Mouse (Mus musculus): ENCODE measurements at regions not wholly inside any gene's neighbourhood (a gene's known extent, or its start where the extent isn't known, plus 50 kb on each side); places are given as distances from the start of the nearest gene placed in this dataset.
"Not testable (repeated sequence)": the region's sequence is repeated elsewhere in the genome, so short reads cannot be mapped to it uniquely, and the experiment has no call there.

DNA sequence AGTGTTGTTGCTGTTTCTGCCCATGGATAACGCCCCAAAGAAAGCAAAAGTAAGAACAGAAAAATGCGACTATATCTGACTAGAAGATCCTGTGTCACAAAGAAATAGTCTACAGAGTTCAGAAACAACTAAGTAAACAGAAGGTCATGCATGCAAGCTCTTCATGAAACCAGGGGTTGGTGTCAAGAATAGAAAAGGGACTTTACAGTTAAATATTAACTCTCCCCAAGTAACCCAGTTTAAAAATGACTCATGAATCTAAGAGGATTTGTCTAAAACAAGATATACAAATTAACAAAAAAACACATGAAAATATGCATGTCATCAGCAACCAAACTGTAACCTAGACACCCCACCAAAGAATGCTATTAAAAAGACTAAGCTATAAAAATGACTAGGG, 381.4 kb upstream of the Ptger4 start:
- no peak for DNase-seq (ENCODE audit: low spot score)

- DNase-seq (ENCODE audit: low spot score) = no peak
These were observed 402.7 kb upstream of the Ptger4 start for GRCm38 (mm10) chr15:5646673-5647072.

- DNase-seq (ENCODE audit: low spot score) = no peak
These were observed 414.8 kb upstream of the Ptger4 start for GRCm38 (mm10) chr15:5658796-5659195.

DNA sequence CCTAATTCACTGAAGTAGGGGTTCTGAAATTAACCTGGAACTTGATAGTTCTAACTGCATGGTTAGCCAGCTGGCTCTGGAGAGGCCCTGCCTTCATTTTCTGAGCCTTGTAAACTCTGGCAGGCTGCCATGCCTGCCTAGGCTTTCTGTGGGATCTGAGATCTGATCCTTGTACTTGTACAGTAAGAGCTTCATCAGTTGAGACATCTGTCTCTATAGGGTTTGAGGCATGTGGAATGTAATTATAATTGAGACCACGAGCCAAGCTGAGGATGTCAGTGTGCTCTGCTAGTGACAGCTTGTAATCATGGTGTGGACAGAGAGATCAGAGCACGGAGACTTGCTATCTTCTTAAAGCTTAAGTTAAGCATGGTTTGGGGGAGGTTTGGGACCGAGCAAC, 416.8 kb upstream of the Ptger4 start:
- no peak for DNase-seq (ENCODE audit: low spot score)

GRCm38 (mm10) chr15:5671781-5672180, 427.8 kb upstream of the Ptger4 start:
- no peak for DNase-seq (ENCODE audit: low spot score)

- no peak for DNase-seq (ENCODE audit: low spot score)
These were observed 432.7 kb upstream of the Ptger4 start for GRCm38 (mm10) chr15:5676704-5677103.

DNA sequence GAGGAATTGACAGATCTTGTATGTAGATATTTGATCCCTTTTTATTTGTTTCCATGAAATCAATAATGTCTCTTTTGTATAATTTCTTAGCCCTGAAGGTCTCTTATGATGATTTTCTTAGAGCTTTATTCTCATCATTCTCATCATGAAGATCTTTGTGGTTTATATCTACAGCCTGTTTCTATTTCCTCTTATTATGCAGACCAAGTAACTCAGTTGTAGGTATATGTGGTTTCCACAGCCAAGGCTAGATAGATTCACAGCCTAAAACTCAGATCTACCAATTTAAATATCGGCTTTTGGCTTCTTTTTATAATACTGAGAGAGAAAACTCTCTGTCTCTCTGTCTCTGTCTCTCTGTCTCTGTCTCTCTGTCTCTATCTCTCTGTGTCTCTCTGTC, 449.8 kb upstream of the Ptger4 start:
- no peak for DNase-seq (ENCODE audit: low spot score)

DNA sequence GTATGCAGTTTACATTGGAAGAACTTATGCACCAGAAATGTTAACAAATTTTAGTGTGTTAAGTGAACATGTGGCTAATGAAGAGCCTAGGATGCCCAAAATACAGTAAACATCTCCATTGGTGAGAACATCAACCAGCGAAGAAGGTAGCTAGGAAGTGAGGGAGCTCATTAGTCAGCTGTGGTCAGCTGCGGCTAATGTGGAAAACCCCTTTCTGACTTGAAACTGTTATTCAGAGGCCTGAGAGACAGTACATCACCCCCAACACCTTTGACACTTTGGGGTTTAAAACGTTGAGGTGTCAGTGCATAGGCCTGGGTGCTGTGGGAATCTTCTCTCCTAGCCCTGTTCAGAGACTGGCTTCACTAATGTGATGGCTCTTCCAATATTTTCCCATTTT, 451.0 kb upstream of the Ptger4 start:
- no peak for DNase-seq (ENCODE audit: low spot score)

DNA sequence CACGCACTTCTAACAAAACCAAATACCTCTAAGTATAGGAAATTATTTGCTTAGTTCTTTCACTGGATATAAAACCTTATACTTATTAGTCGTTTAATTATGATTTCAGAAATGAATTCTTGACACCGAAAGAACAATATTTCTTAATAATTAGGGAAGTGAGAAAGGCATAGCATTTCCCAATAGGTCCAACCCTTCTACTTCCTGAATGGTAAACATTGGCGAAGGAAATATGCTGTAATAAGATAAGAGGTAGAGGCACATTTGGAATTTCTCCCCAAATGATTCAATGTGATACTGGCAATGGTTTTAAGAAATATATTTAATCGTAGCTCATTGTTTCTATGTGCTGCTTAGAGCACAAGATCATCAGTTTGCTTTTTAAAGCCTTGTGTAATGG, 464.5 kb upstream of the Ptger4 start:
- no peak for DNase-seq (ENCODE audit: low spot score)

DNA sequence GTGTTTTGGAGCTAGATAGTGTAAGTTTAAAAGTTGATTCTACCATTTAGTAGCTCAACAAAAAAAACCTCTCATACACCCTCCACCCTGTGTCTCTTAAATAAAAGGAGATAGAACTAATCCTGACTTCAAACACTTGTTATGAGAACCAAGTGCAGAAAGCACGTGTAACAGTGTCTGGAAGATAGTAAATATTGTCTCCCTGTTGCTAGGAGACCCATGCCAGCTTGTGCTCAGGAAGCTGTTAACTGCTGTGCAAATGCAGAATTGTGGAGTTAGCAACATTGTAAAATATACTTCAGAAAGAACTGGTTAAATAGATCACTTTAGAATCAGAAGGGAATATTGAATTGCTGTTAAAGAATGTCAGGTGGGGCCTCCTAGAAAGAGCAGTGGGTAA, 496.7 kb upstream of the Ptger4 start:
- no peak for DNase-seq (ENCODE audit: low spot score)

GRCm38 (mm10) chr15:5743893-5744292, 499.9 kb upstream of the Ptger4 start:
- no peak for DNase-seq (ENCODE audit: low spot score)

- no peak for DNase-seq (ENCODE audit: low spot score)
These were observed 514.7 kb upstream of the Ptger4 start for GRCm38 (mm10) chr15:5758690-5759089.

DNA sequence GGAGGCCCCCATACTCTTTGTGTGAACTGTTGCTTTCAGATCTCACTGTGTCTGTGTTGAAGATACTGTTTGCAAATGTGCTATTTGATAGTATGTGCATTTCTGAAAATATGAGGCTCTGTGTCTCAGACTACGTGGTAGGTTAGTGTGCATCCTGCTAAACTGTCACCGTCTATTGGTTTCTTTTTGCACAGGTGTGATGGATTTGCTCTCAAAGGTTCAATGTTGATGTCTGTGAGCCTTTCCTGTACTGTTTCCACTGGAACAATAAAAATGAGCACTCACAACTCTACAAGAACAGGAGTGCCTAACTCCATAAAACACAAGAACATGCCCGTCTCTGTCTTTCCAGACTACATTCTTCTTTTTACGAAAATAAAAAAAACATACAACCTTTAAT, 518.2 kb upstream of the Ptger4 start:
- no peak for DNase-seq (ENCODE audit: low spot score)

- DNase-seq (ENCODE audit: low spot score) = no peak
These were observed 522.5 kb upstream of the Dab2 start for GRCm38 (mm10) chr15:5777074-5777473.

GRCm38 (mm10) chr15:5799917-5800316, 499.7 kb upstream of the Dab2 start:
- DNase-seq (ENCODE audit: low spot score) = no peak

- DNase-seq (ENCODE audit: low spot score) = no peak
These were observed 488.3 kb upstream of the Dab2 start for GRCm38 (mm10) chr15:5811154-5811732.

DNA sequence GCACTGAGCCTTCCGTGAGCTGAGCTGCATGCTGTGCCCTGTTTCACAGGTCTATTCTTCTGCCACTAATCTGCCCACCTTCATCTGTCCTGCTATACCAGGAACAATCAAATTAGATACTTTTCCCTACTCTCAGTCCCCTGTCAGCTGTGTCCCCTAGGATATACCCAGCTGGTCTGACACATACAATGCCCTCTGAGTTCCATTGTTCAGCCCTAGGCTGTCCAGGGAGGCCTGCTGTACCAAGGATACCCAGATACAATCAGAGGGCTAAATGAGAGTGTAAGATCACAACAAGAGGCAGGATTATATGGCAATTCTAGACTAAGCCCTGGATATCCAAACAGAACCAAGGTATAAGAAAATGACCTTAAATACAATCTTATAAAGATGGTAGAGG, 487.6 kb upstream of the Dab2 start:
- DNase-seq (ENCODE audit: low spot score) = no peak

DNA sequence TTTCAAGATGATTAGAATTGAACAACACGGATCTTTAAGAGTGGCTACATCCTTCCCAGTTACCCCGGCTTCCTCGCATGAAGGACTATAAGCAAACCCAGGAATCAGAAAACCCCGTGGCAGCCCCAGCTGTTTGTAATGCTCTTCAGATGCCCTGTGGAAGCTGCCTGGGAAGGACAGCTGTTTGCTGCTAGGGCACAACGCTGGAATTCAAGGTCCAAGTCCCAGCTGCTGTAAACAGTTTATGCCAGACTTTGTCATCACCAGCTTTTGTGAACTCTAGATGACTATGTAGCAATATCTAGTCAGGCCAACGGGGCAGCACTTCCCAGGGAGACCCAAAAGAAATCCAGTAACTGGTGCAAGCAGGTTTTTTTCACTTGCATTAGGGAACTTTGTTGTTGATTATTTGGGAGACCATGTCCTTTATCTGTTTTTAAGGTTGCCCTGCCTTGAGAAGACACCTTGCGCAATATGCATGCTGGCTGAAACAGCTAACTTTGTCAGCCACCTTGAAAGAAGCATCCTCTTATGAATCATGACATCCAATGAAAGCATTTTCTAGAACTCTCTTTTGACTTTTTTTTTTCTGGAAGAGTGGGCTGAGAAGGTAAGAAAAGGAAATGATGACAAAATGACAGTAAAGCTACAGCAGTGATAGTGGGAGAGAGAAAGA, 481.5 kb upstream of the Dab2 start:
- DNase-seq (ENCODE audit: low spot score) = no peak

GRCm38 (mm10) chr15:5839963-5840362, 459.6 kb upstream of the Dab2 start:
- no peak for DNase-seq (ENCODE audit: low spot score)

- not testable (repeated sequence) for DNase-seq (ENCODE audit: low spot score)
These were observed 458.0 kb upstream of the Dab2 start for GRCm38 (mm10) chr15:5841369-5842149.

DNA sequence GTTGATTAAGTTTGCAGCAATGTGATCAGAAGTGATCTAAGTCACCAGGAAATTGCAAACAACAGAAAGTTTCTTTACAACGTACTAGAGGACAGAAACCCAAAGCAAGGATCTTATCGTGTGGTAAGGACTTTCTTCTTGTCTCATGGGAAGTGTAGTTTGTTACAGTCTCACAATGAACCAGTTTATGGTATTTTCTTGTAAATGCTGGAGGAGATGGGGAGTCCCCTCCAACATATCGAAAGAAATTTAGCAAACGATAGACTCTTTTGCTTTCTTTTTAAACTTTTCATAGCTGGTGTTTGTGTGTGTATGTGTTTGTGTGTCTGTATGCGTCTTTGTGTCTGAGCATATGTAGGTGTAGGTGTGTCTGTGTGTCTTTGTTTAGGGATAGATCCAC, 453.0 kb upstream of the Dab2 start:
- DNase-seq (ENCODE audit: low spot score) = no peak

DNA sequence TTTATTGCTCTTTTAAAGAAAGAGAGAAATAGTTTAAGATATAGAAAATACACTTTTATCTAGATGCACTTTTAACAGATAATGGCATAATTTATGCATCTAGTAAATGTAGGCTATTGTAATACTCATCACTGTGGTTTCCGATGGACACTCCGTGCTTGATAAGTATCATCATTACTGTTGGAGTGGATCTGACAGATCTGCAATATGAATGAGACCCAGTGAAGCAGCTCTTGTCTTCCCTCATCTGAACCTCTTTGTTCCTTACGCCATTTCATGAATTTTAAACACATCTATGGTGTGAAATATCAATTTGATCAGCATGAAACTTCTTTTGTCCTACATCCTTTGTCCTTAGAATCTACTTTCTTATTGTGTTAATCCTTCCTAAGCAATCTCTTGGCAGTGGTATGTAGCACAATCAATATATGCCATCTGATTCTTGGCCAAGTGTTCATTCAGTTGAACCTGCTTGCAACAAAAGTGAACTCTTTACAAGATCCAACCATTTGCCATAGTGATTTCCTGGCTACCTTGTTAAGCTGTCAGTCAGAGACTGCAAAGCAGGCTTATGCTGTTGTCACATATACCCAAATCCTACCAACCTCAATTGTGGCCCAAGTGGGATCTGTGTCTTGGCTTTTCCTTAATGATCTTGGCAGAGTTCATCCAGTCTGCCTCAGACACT, 452.0 kb upstream of the Dab2 start:
- DNase-seq (ENCODE audit: low spot score) = no peak

- no peak for DNase-seq (ENCODE audit: low spot score)
These were observed 447.1 kb upstream of the Dab2 start for GRCm38 (mm10) chr15:5852523-5852922.
